Mouse (Mus musculus) embryonic facial prominence, embryonic 13.5 days (tissue): Measurements from ENCODE around the gene 1110059G10Rik. TPM values are rescaled to one million over a fixed set of nuclear protein-coding genes. Genes with fewer than 3 reads are reported as not detected.

Experiments
- ATAC-seq: fragments of 200-750 bp; cut with Nextera tagmentation; 2 replicates; pipeline ENCODE4 v1.8.0; 2017; ENCODE audit warnings: low read depth; ENCODE audit not compliant: insufficient number of reproducible peaks, insufficient read depth, low FRiP score, low TSS enrichment
- H3K27ac ChIP-seq: fragments of 300-500 bp; sonication (generic); 2 replicates; pipeline ENCODE4 v1.5.1; 2015; ENCODE audit warnings: moderate library complexity, mild to moderate bottlenecking, inconsistent platforms
- H3K27me3 ChIP-seq: fragments of 300-500 bp; sonication (generic); 2 replicates; pipeline ENCODE4 v1.6.1; 2015; ENCODE audit warnings: mild to moderate bottlenecking, inconsistent platforms
- H3K36me3 ChIP-seq: fragments of 300-500 bp; sonication (generic); 2 replicates; pipeline ENCODE4 v1.6.1; 2015; ENCODE audit warnings: mild to moderate bottlenecking, inconsistent platforms
- H3K4me1 ChIP-seq: fragments of 300-500 bp; sonication (generic); 2 replicates; pipeline ENCODE4 v1.6.1; 2015; ENCODE audit warnings: inconsistent platforms
- H3K4me2 ChIP-seq: fragments of 300-500 bp; sonication (generic); 2 replicates; pipeline ENCODE4 v1.6.1; 2015; ENCODE audit warnings: moderate library complexity, mild to moderate bottlenecking, inconsistent platforms
- H3K4me3 ChIP-seq: fragments of 300-500 bp; sonication (generic); 2 replicates; pipeline ENCODE4 v1.5.1; 2015; ENCODE audit warnings: mild to moderate bottlenecking, inconsistent platforms
- H3K9ac ChIP-seq: fragments of 300-500 bp; sonication (generic); 2 replicates; pipeline ENCODE4 v1.6.1; 2015; ENCODE audit warnings: mild to moderate bottlenecking, inconsistent platforms
- H3K9me3 ChIP-seq: fragments of 300-500 bp; sonication (generic); 2 replicates; pipeline ENCODE4 v1.6.1; 2016; ENCODE audit warnings: inconsistent platforms
- WGBS: fragments of 180-500 bp; shearing (Covaris S2); methylation state at CpG from one replicate; pipeline ENCODE4 v1.1.7; 2015; ENCODE audit warnings: mixed read lengths; 5-methylcytosine and 5-hydroxymethylcytosine counted together
- polyA plus RNA-seq: library from polyadenylated mRNA; unstranded; fragments of >200 nt; fragmentation: Nextera tagmentation; extraction: Ambion mirVana; gene quantifications from 2 replicates; pipeline ENCODE4 v1.2.1, GENCODE M21; 2015

1110059G10Rik gene
- 35.2 and 35.7 TPM in 2 replicates for polyA plus RNA-seq

- H3K36me3 ChIP-seq, result peaks cover 13% of the 10 kb centered on the region
- whole genome bisulfite sequencing, result under 1% methylated on average over 64 of the region's 64 CpGs
- peak; percentile 89 for ATAC-seq
- H3K9me3 ChIP-seq, result no peaks in the 10 kb centered on the region
- H3K9ac ChIP-seq, result peak within 1 kb of the TSS; percentile 86
- H3K4me2 ChIP-seq, result peak within 1 kb of the TSS; percentile 87
- H3K27ac ChIP-seq, result peak within 1 kb of the TSS; percentile 82
- no peaks in the 10 kb centered on the region for H3K27me3 ChIP-seq
- H3K4me3 ChIP-seq, result peak within 1 kb of the TSS; percentile 88
- H3K4me1 ChIP-seq, result peaks cover 18% of the 10 kb centered on the region
These were observed at the start of gene 1110059G10Rik, which contains the start of gene Kif15 for GRCm38 (mm10) chr9:122950643-122951475. Gene 1110059G10Rik (minus strand): TSS chr9:122951000. Gene Kif15 (plus strand): TSS chr9:122951046.

- H3K27ac ChIP-seq, result no peak overlapping the region
- H3K36me3 ChIP-seq, result peaks cover 81% of the 10 kb centered on the region
- no peak overlapping the region for H3K9ac ChIP-seq
- no peaks in the 10 kb centered on the region for H3K4me1 ChIP-seq
- no peak overlapping the region for H3K4me2 ChIP-seq
- H3K27me3 ChIP-seq, result no peaks in the 10 kb centered on the region
- H3K9me3 ChIP-seq, result no peaks in the 10 kb centered on the region
- no peak for ATAC-seq
- 95% methylated on average over 4 of the region's 4 CpGs for WGBS
- H3K4me3 ChIP-seq, result no peak overlapping the region
These were observed 48.4 kb upstream of the 1110059G10Rik start for GRCm38 (mm10) chr9:122999193-122999586.

- Histone ChIP-seq H3K4me1 (no peaks in the 10 kb centered on the region), H3K4me2 (no peak overlapping the region), H3K27me3 (no peaks in the 10 kb centered on the region), H3K9ac (no peak overlapping the region), H3K9me3 (no peaks in the 10 kb centered on the region), H3K4me3 (no peak overlapping the region), H3K27ac (no peak overlapping the region), H3K36me3 (peaks cover 81% of the 10 kb centered on the region)
- WGBS, result 91% methylated on average over 10 of the region's 10 CpGs
- ATAC-seq, result no peak
These were observed 47.8 kb upstream of the 1110059G10Rik start for GRCm38 (mm10) chr9:122998406-122999192.

GRCm38 (mm10) chr9:122928915-122929314 lies 21.9 kb downstream of the 1110059G10Rik start:
- Histone ChIP-seq H3K4me3 (no peak overlapping the region), H3K9me3 (peaks cover 8% of the 10 kb centered on the region; the same call in 1 of the 2 replicates), H3K4me2 (no peak overlapping the region), H3K4me1 (peaks cover under 1% of the 10 kb centered on the region), H3K27ac (no peak overlapping the region), H3K9ac (no peak overlapping the region), H3K27me3 (no peaks in the 10 kb centered on the region), H3K36me3 (peaks cover 79% of the 10 kb centered on the region)
- WGBS, result 93% methylated on average over 3 of the region's 3 CpGs
- ATAC-seq, result no peak

- peaks cover 5% of the 10 kb centered on the region for H3K4me1 ChIP-seq
- under 1% methylated on average over 43 of the region's 43 CpGs for WGBS
These were observed 27.8 kb downstream of the 1110059G10Rik start, which contains the start of gene Zfp105 for GRCm38 (mm10) chr9:122922936-122923381. Gene Zfp105 (plus strand): TSS chr9:122923072.

GRCm38 (mm10) chr9:122922436-122922835 lies 28.4 kb downstream of the 1110059G10Rik start:
- ATAC-seq, result no peak
- peaks cover 9% of the 10 kb centered on the region for H3K27me3 ChIP-seq
- 18% methylated on average over 3 of the region's 3 CpGs for WGBS
- H3K9ac ChIP-seq, result no peak overlapping the region
- no peaks in the 10 kb centered on the region for H3K9me3 ChIP-seq
- H3K36me3 ChIP-seq, result peaks cover 28% of the 10 kb centered on the region
- H3K4me3 ChIP-seq, result peak overlapping the region; percentile 78
- peak overlapping the region; percentile 68 for H3K4me2 ChIP-seq
- no peak overlapping the region for H3K27ac ChIP-seq
- peaks cover 5% of the 10 kb centered on the region for H3K4me1 ChIP-seq

More at GRCm38 (mm10) chr9:122922936-122923381, 27.8 kb downstream of the 1110059G10Rik start, which contains the start of gene Zfp105:
- peak within 1 kb of the TSS; percentile 97 for H3K9ac ChIP-seq
- peak within 1 kb of the TSS; percentile 68 for H3K4me2 ChIP-seq
- H3K4me3 ChIP-seq, result peak within 1 kb of the TSS; percentile 78
- peaks cover 33% of the 10 kb centered on the region for H3K36me3 ChIP-seq
- peak within 1 kb of the TSS; percentile 78 for H3K27ac ChIP-seq
- H3K27me3 ChIP-seq, result peaks cover 5% of the 10 kb centered on the region
- ATAC-seq, result peak; percentile 86
- no peaks in the 10 kb centered on the region for H3K9me3 ChIP-seq

- WGBS, result 13% methylated on average over 32 of the region's 32 CpGs
- no peak overlapping the region for H3K27ac ChIP-seq
- H3K36me3 ChIP-seq, result peaks cover 8% of the 10 kb centered on the region
- H3K4me3 ChIP-seq, result peak overlapping the region; percentile 49
- peak; percentile 81 for ATAC-seq
- H3K27me3 ChIP-seq, result no peaks in the 10 kb centered on the region
- H3K4me2 ChIP-seq, result peak overlapping the region; percentile 71
- H3K4me1 ChIP-seq, result peaks cover 7% of the 10 kb centered on the region
- H3K9ac ChIP-seq, result peak overlapping the region; percentile 71
- H3K9me3 ChIP-seq, result no peaks in the 10 kb centered on the region
These were observed 47.9 kb downstream of the 1110059G10Rik start for GRCm38 (mm10) chr9:122902717-122903535.

- ATAC-seq, result no peak
- Histone ChIP-seq H3K4me3 (no peak overlapping the region), H3K27ac (no peak overlapping the region), H3K4me2 (no peak overlapping the region), H3K36me3 (peaks cover 12% of the 10 kb centered on the region), H3K4me1 (peaks cover 7% of the 10 kb centered on the region), H3K27me3 (no peaks in the 10 kb centered on the region), H3K9me3 (no peaks in the 10 kb centered on the region), H3K9ac (no peak overlapping the region)
- WGBS, result 92% methylated on average over 2 of the region's 2 CpGs
These were observed 49.8 kb downstream of the 1110059G10Rik start for GRCm38 (mm10) chr9:122901047-122901446.

Other genes starting within 250 kb of the 1110059G10Rik start
- 0.04 TPM in 1 of 2 replicates, not detected in the other for gene Topaz1, start 203.7 kb downstream of the 1110059G10Rik start, polyA plus RNA-seq
- 7.5 and 8.6 TPM in 2 replicates for gene Tcaim, start 145.5 kb downstream of the 1110059G10Rik start, polyA plus RNA-seq
- 0.62 and 0.73 TPM in 2 replicates for gene Gm35549, start 107.0 kb downstream of the 1110059G10Rik start, polyA plus RNA-seq
- 78.0 and 80.8 TPM in 2 replicates for gene Zfp445, start 85.0 kb downstream of the 1110059G10Rik start, polyA plus RNA-seq
- gene Zkscan7, start 65.3 kb downstream of the 1110059G10Rik start, polyA plus RNA-seq, result 5.6 and 5.9 TPM in 2 replicates
- 23.9 and 24.5 TPM in 2 replicates for gene Zfp105, start 27.9 kb downstream of the 1110059G10Rik start, polyA plus RNA-seq
- 70.1 and 73.7 TPM in 2 replicates for gene Kif15, start within 50 bp of the 1110059G10Rik start, polyA plus RNA-seq
- 22.0 and 25.6 TPM in 2 replicates for gene Tmem42, start 70.3 kb upstream of the 1110059G10Rik start, polyA plus RNA-seq
- 0.55 and 0.59 TPM in 2 replicates for gene Tgm4, start 83.7 kb upstream of the 1110059G10Rik start, polyA plus RNA-seq
- 72.1 and 74.7 TPM in 2 replicates for gene Zdhhc3, start 162.2 kb upstream of the 1110059G10Rik start, polyA plus RNA-seq
- 99.4 and 104 TPM in 2 replicates for gene Exosc7, start 162.2 kb upstream of the 1110059G10Rik start, polyA plus RNA-seq
- gene Clec3b, start 199.9 kb upstream of the 1110059G10Rik start, polyA plus RNA-seq, result 0.21 TPM in 1 of 2 replicates, not detected in the other